Mouse (Mus musculus) right cerebral cortex, postnatal 25 days (tissue): ENCODE measurements around the gene Kirrel.

Source experiments
- DNase-seq: peaks from one replicate; pipeline ENCODE4 v3.0.0; 2022

The Kirrel gene

GRCm38 (mm10) chr3:87165291-87165881, 9.2 kb downstream of the Kirrel start:
- no peak for DNase-seq

GRCm38 (mm10) chr3:87164099-87164815, 10.3 kb downstream of the Kirrel start:
- no peak for DNase-seq

GRCm38 (mm10) chr3:87163116-87163515, 11.4 kb downstream of the Kirrel start:
- no peak for DNase-seq

- no peak for DNase-seq
These were observed 12.2 kb downstream of the Kirrel start for GRCm38 (mm10) chr3:87162380-87162779.

- no peak for DNase-seq
These were observed 12.9 kb downstream of the Kirrel start for GRCm38 (mm10) chr3:87161601-87162000.

- no peak for DNase-seq
These were observed 13.6 kb downstream of the Kirrel start for GRCm38 (mm10) chr3:87160819-87161509.

- no peak for DNase-seq
These were observed 15.4 kb downstream of the Kirrel start for GRCm38 (mm10) chr3:87159190-87159589.

- DNase-seq = no peak
These were observed 16.7 kb downstream of the Kirrel start for GRCm38 (mm10) chr3:87157767-87158291.

- DNase-seq = no peak
These were observed 17.2 kb downstream of the Kirrel start for GRCm38 (mm10) chr3:87157297-87157696.

GRCm38 (mm10) chr3:87154398-87155287, 19.9 kb downstream of the Kirrel start:
- no peak for DNase-seq

- no peak for DNase-seq
These were observed 21.5 kb downstream of the Kirrel start for GRCm38 (mm10) chr3:87153038-87153437.

GRCm38 (mm10) chr3:87152111-87152738, 22.3 kb downstream of the Kirrel start:
- no peak for DNase-seq

GRCm38 (mm10) chr3:87151294-87151826, 23.2 kb downstream of the Kirrel start:
- no peak for DNase-seq

GRCm38 (mm10) chr3:87150689-87151244, 23.8 kb downstream of the Kirrel start:
- no peak for DNase-seq

- DNase-seq = no peak
These were observed 24.4 kb downstream of the Kirrel start for GRCm38 (mm10) chr3:87150056-87150688.

GRCm38 (mm10) chr3:87149425-87149824, 25.1 kb downstream of the Kirrel start:
- DNase-seq = no peak

GRCm38 (mm10) chr3:87144476-87145240, 29.9 kb downstream of the Kirrel start:
- DNase-seq = no peak

- no peak for DNase-seq
These were observed 34.3 kb downstream of the Kirrel start for GRCm38 (mm10) chr3:87140284-87140683.

GRCm38 (mm10) chr3:87136782-87137181, 37.8 kb downstream of the Kirrel start:
- no peak for DNase-seq

- no peak for DNase-seq
These were observed 39.6 kb downstream of the Kirrel start for GRCm38 (mm10) chr3:87134951-87135350.
